Mouse (Mus musculus) liver, embryonic 11.5 days (tissue): ENCODE data around the gene Zfp598. TPM values are rescaled to one million over a fixed set of nuclear protein-coding genes. Genes with fewer than 3 reads are reported as not detected.

Experiments
- ATAC-seq: fragments of 200-750 bp; cut with Nextera tagmentation; replicated peaks from 2 replicates; pipeline ENCODE4 v1.8.0; 2017; ENCODE audit warnings: moderate number of reproducible peaks, mild to moderate bottlenecking, moderate TSS enrichment, moderate library complexity; ENCODE audit not compliant: low FRiP score
- DNase-seq: peaks from one replicate; pipeline ENCODE4 v3.0.0-alpha.2; 2017; ENCODE audit warnings: low spot score
- H3K27ac ChIP-seq: fragments of 300-500 bp; sonication (generic); 2 replicates; pipeline ENCODE4 v1.5.1; 2014; ENCODE audit warnings: mild to moderate bottlenecking, low read depth, low read length, control low read depth
- H3K27me3 ChIP-seq: fragments of 300-500 bp; sonication (generic); replicated peaks from 2 replicates; pipeline ENCODE4 v1.6.1; 2014; ENCODE audit warnings: low read length, mixed read lengths; ENCODE audit not compliant: control insufficient read depth, insufficient read depth
- H3K36me3 ChIP-seq: fragments of 300-500 bp; sonication (generic); 2 replicates; pipeline ENCODE4 v1.6.1; 2014; ENCODE audit warnings: mild to moderate bottlenecking, low read length, moderate library complexity, mixed read lengths; ENCODE audit not compliant: control insufficient read depth, insufficient read depth
- H3K4me1 ChIP-seq: fragments of 300-500 bp; sonication (generic); replicated peaks from 2 replicates; pipeline ENCODE4 v1.6.1; 2014; ENCODE audit warnings: low read length, mixed read lengths; ENCODE audit not compliant: control insufficient read depth, insufficient read depth
- H3K4me2 ChIP-seq: fragments of 300-500 bp; sonication (generic); 2 replicates; pipeline ENCODE4 v1.6.1; 2014; ENCODE audit warnings: mild to moderate bottlenecking, control low read depth, moderate library complexity
- H3K4me3 ChIP-seq: fragments of 300-500 bp; sonication (generic); 2 replicates; pipeline ENCODE4 v1.5.1; 2014; ENCODE audit warnings: low read depth, low read length, control low read depth
- H3K9ac ChIP-seq: fragments of 300-500 bp; sonication (generic); 2 replicates; pipeline ENCODE4 v1.6.1; 2014; ENCODE audit warnings: low read depth, low read length, control low read depth
- H3K9me3 ChIP-seq: fragments of 300-500 bp; sonication (generic); 2 replicates; pipeline ENCODE4 v1.6.1; 2016; ENCODE audit warnings: low read length, inconsistent platforms, mixed read lengths; ENCODE audit not compliant: control insufficient read depth
- WGBS: fragments of 180-500 bp; shearing (Covaris S2); extraction: QIAGEN DNeasy Blood & Tissue Kit; methylation state at CpG from one replicate; pipeline ENCODE4 v1.1.7; 2014; 5-methylcytosine and 5-hydroxymethylcytosine counted together
- polyA plus RNA-seq: library from polyadenylated mRNA; unstranded; fragments of >200 nt; fragmentation: Nextera tagmentation; extraction: Ambion mirVana; gene quantifications from 2 replicates; pipeline ENCODE4 v1.2.1, GENCODE M21; 2014

Gene Zfp598
- polyA plus RNA-seq, 1 experiment from 2014 or later = 38.3 TPM

DNA sequence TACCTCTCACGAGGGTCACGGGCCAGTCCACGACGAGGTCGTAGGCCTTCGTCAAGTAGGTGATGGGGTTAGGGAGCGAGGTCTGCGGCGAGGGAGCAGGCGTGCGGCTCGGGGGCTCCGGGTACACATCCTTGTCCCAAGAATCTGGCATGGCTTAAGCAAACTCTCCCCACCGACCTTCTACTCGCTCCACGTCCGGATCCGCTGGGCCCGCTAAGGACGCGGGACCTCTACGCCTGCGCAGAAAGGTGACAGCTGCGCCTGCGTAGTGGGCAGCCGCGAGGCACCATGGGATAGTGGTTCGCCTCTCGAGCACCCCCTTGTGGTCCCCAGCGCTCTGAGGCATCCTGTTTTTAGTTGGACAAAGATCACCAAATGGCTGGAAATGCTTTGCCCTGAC lies 54.7 kb downstream of the Zfp598 start, which contains the start of gene Ndufb10:
Gene Ndufb10 (minus strand): TSS at position 295 of the 400 bp plus-strand sequence.
- Histone ChIP-seq H3K4me2 (peak within 1 kb of the TSS; percentile 80), H3K9me3 (no peaks in the 10 kb centered on the region), H3K27ac (peak within 1 kb of the TSS; percentile 69), H3K9ac (peak within 1 kb of the TSS; percentile 76), H3K36me3 (peaks cover 12% of the 10 kb centered on the region), H3K4me1 (peaks cover 10% of the 10 kb centered on the region), H3K27me3 (no peaks in the 10 kb centered on the region), H3K4me3 (peak within 1 kb of the TSS; percentile 81)
- DNase-seq = peak; percentile 96
- under 1% methylated on average over 30 of the region's 30 CpGs for WGBS
- peak; percentile 64 for ATAC-seq

DNA sequence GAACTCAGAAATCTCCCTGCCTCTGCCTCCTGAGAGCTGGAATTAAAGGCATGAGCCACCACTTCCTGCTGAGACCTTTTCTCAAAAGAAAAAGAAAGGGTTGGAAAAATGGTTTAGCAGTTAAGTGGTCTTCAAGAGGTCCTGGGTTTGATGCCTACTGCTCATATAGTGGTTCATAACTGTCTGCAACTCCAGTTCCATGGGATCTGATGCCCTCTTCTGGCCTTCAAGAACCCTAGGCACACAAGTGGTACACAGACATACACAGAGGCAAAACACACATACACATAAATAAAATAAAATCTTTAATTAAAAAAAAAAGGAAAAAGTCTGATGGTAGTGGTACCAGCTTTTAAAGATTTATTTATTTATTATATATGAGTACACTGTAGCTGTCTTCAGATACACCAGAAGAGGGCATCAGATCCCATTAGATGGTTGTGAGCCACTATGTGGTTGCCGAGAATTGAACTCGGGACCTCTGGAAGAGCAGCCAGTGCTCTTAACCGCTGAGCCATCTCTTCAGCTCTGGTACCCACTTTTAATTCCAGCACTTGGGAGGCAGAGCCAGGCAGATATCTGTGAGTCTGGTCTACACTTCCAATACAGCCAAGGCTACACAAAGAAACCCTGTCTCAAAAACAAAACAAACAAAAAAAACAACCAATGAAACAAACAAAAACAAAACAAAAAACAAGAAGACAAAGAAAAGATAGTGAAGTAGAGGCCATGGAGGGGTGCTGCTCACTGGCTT lies 56.3 kb downstream of the Zfp598 start:
- Histone ChIP-seq H3K9me3 (no peaks in the 10 kb centered on the region), H3K9ac (no peak overlapping the region), H3K4me3 (no peak overlapping the region), H3K27me3 (no peaks in the 10 kb centered on the region), H3K27ac (no peak overlapping the region), H3K36me3 (peaks cover 12% of the 10 kb centered on the region), H3K4me1 (peaks cover 10% of the 10 kb centered on the region), H3K4me2 (no peak overlapping the region)
- ATAC-seq (no peak), DNase-seq (no peak)
- WGBS = 65% methylated on average over 3 of the region's 3 CpGs

DNA sequence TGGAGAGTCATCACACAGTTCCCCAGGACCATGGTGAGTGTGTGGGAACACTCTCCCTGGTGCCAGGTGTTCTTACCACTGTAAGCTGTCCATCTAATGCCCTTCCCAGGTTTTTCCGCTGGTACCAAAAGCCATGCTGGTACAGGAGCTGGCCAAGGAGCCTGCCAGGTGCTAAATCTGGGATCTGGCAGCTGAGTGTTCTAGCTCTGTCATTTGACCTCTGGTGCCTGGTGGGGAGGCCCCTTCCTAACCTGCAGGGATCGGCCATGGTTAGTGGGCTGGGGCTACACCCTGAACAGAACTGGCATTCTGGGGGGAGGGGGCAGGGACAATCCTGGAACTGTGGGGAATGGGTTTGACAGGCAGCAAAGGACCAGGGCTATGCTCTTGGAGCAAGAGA lies 58.1 kb downstream of the Zfp598 start, which contains the start of gene Rpl3l:
Gene Rpl3l (plus strand): TSS at position 203 of the 400 bp plus-strand sequence.
- Histone ChIP-seq H3K4me3 (no peak within 1 kb of the TSS), H3K4me2 (no peak within 1 kb of the TSS), H3K4me1 (peaks cover 2% of the 10 kb centered on the region; the same call in 1 of the 2 replicates), H3K27ac (no peak within 1 kb of the TSS), H3K27me3 (no peaks in the 10 kb centered on the region), H3K9me3 (no peaks in the 10 kb centered on the region), H3K36me3 (no peaks in the 10 kb centered on the region), H3K9ac (no peak within 1 kb of the TSS)
- DNase-seq = no peak
- WGBS = 70% methylated on average over 2 of the region's 2 CpGs
- ATAC-seq = no peak

DNA sequence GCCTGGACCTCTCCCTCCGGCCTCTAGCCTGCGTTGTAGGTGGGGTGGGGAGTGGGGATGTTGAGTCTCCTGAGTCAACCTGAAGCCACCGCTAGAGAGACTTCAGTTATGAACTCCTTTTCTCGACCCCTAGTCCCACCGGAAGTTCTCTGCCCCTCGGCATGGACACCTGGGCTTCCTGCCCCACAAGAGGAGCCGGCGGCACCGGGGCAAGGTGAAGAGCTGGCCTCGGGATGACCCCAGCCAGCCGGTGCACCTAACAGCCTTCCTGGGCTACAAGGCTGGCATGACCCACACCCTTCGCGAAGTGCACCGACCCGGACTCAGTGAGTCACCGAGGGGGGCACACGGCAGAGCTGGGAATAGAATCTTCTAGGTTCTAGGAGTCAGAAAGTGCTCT lies 58.7 kb downstream of the Zfp598 start:
- Histone ChIP-seq H3K9ac (no peak overlapping the region), H3K27ac (no peak overlapping the region), H3K9me3 (no peaks in the 10 kb centered on the region), H3K4me2 (no peak overlapping the region), H3K4me3 (no peak overlapping the region), H3K36me3 (no peaks in the 10 kb centered on the region), H3K4me1 (no peaks in the 10 kb centered on the region; the same call in 1 of the 2 replicates), H3K27me3 (no peaks in the 10 kb centered on the region)
- DNase-seq (no peak), ATAC-seq (no peak)
- 70% methylated on average over 17 of the region's 17 CpGs for WGBS

DNA sequence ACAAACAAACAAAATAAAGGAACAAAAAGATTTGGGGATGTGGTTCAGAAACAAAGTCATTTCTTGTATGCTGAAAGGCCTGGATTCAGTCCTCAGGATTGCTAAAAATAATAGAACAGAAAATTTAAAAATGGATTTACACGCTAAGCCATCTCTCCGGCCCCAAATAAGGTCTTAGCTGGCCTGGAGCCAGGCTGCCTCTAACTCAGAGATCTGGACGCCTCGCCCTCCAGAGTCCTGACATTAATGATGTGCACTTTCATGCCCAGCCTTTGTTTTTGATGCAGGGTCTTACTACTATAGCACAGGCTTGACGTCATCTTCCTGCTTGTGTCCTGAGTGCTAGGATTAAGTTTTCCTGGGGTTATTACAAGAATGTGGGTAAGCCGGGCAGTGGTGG lies 59.6 kb downstream of the Zfp598 start:
- no peak overlapping the region for H3K9ac ChIP-seq
- DNase-seq = no peak
- 81% methylated on average over 6 of the region's 6 CpGs for WGBS
- H3K27ac ChIP-seq = no peak overlapping the region
- H3K4me2 ChIP-seq = no peak overlapping the region
- no peaks in the 10 kb centered on the region for H3K36me3 ChIP-seq
- H3K27me3 ChIP-seq = no peaks in the 10 kb centered on the region
- no peak overlapping the region for H3K4me3 ChIP-seq
- no peaks in the 10 kb centered on the region for H3K9me3 ChIP-seq
- no peaks in the 10 kb centered on the region for H3K4me1 ChIP-seq
- no peak for ATAC-seq

DNA sequence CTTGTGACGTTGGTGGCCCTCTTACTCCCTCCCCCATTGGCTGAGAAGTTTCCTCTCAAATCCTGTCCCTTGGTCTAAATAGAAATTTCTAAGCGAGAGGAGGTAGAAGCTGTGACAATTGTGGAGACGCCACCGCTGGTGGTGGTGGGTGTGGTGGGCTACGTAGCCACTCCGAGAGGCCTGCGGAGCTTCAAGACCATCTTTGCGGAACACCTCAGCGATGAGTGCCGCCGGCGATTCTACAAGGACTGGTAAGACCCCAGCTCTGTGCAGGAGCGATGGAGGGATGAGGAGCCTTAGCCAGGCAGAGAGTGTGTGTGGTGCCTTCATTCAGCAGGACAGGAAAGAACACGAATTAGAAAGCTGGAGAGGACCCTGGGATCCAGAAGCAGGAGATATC lies 61.3 kb downstream of the Zfp598 start:
- Histone ChIP-seq H3K4me3 (no peak overlapping the region), H3K27me3 (no peaks in the 10 kb centered on the region), H3K9ac (no peak overlapping the region), H3K27ac (no peak overlapping the region), H3K4me1 (peaks cover 3% of the 10 kb centered on the region; the same call in 1 of the 2 replicates), H3K4me2 (no peak overlapping the region), H3K36me3 (no peaks in the 10 kb centered on the region), H3K9me3 (no peaks in the 10 kb centered on the region)
- no peak for DNase-seq
- 77% methylated on average over 14 of the region's 14 CpGs for WGBS
- ATAC-seq = no peak

Other genes with a start within 250 kb of the Zfp598 start
- gene Eci1, start 243.0 kb upstream of the Zfp598 start, polyA plus RNA-seq = 122 and 126 TPM in 2 replicates
- 1.1 and 1.3 TPM in 2 replicates for gene Dnase1l2, start 226.6 kb upstream of the Zfp598 start, polyA plus RNA-seq
- gene E4f1, start 199.4 kb upstream of the Zfp598 start, polyA plus RNA-seq = 20.0 and 23.5 TPM in 2 replicates
- 119 and 123 TPM in 2 replicates for gene Pgp, start 199.3 kb upstream of the Zfp598 start, polyA plus RNA-seq
- 0.25 and 0.26 TPM in 2 replicates for gene Bricd5, start 195.8 kb upstream of the Zfp598 start, polyA plus RNA-seq
- 22.3 TPM in 2 replicates for gene Mlst8, start 190.6 kb upstream of the Zfp598 start, polyA plus RNA-seq
- 0.47 and 0.56 TPM in 2 replicates for gene Caskin1, start 181.1 kb upstream of the Zfp598 start, polyA plus RNA-seq
- gene Traf7, start 141.7 kb upstream of the Zfp598 start, polyA plus RNA-seq = 81.0 and 90.7 TPM in 2 replicates
- gene Rab26, start 135.5 kb upstream of the Zfp598 start, polyA plus RNA-seq = 2.0 and 2.4 TPM in 2 replicates
- gene Pkd1, start 119.9 kb upstream of the Zfp598 start, polyA plus RNA-seq = 8.7 and 12.2 TPM in 2 replicates
- 53.5 and 55.2 TPM in 2 replicates for gene Tsc2, start 37.1 kb upstream of the Zfp598 start, polyA plus RNA-seq
- gene Nthl1, start 37.0 kb upstream of the Zfp598 start, polyA plus RNA-seq = 21.0 and 23.7 TPM in 2 replicates
- 23.6 and 25.1 TPM in 2 replicates for gene Slc9a3r2, start 19.4 kb upstream of the Zfp598 start, polyA plus RNA-seq
- 0.31 and 0.47 TPM in 2 replicates for gene Npw, start 11.2 kb upstream of the Zfp598 start, polyA plus RNA-seq
- gene Syngr3, start 20.3 kb downstream of the Zfp598 start, polyA plus RNA-seq = 0.26 and 0.49 TPM in 2 replicates
- 64.2 and 74.7 TPM in 2 replicates for gene Gfer, start 26.5 kb downstream of the Zfp598 start, polyA plus RNA-seq
- 0.56 and 0.58 TPM in 2 replicates for gene Noxo1, start 26.5 kb downstream of the Zfp598 start, polyA plus RNA-seq
- gene Tbl3, start 38.0 kb downstream of the Zfp598 start, polyA plus RNA-seq = 102 and 109 TPM in 2 replicates
- 0.25 and 0.27 TPM in 2 replicates for gene Rnf151, start 48.4 kb downstream of the Zfp598 start, polyA plus RNA-seq
- gene Rps2, start 48.4 kb downstream of the Zfp598 start, polyA plus RNA-seq = 2,083 and 2,225 TPM in 2 replicates
- gene Ndufb10, start 54.8 kb downstream of the Zfp598 start, polyA plus RNA-seq = 301 and 321 TPM in 2 replicates
- not detected in 2 replicates for gene Rpl3l, start 58.1 kb downstream of the Zfp598 start, polyA plus RNA-seq
- gene Msrb1, start 67.0 kb downstream of the Zfp598 start, polyA plus RNA-seq = 30.7 and 31.0 TPM in 2 replicates
- gene Hs3st6, start 83.3 kb downstream of the Zfp598 start, polyA plus RNA-seq = 0.41 and 0.45 TPM in 2 replicates
- 1.9 and 3.0 TPM in 2 replicates for gene Meiob, start 134.6 kb downstream of the Zfp598 start, polyA plus RNA-seq
- 53.8 and 56.3 TPM in 2 replicates for gene Hagh, start 170.5 kb downstream of the Zfp598 start, polyA plus RNA-seq
- 38.3 and 38.6 TPM in 2 replicates for gene Fahd1, start 180.7 kb downstream of the Zfp598 start, polyA plus RNA-seq
- 4.3 and 4.9 TPM in 2 replicates for gene Igfals, start 196.3 kb downstream of the Zfp598 start, polyA plus RNA-seq
- gene Nubp2, start 216.7 kb downstream of the Zfp598 start, polyA plus RNA-seq = 123 and 135 TPM in 2 replicates
- 35.0 and 40.9 TPM in 2 replicates for gene Spsb3, start 217.0 kb downstream of the Zfp598 start, polyA plus RNA-seq
- gene Eme2, start 225.4 kb downstream of the Zfp598 start, polyA plus RNA-seq = 21.9 and 23.4 TPM in 2 replicates
- 123 and 129 TPM in 2 replicates for gene Mrps34, start 225.4 kb downstream of the Zfp598 start, polyA plus RNA-seq
- gene Nme3, start 226.8 kb downstream of the Zfp598 start, polyA plus RNA-seq = 70.5 and 76.3 TPM in 2 replicates